ENCODE assay signal across 17 mouse cellular contexts in the genomic region with DNA sequence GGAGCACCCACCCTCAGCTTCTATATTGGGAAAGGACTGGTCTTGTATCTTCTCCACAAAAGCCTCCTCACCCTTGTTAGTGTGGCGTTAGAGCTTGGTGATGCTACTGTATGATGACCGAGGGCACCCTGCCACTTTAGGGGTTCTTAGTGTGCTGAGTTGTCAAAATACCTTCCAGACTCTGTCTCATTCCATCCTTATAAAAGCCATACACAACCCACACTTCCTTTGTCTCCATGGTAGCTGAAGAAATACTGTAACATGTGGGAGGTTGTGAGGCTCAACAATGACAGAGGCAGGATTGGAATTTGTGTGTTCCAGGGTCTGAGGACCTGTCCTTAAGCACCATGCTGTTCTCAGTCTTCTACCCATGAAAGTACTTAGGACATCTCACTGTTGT. TPM values are rescaled to one million over a fixed set of nuclear protein-coding genes. Genes with fewer than 3 reads are reported as not detected.
A peak's percentile ranks its signal among the peaks of the same experiment; 100 is the strongest.
DNase-seq lines count a peak whose midpoint lies in the region.
"Had no signal": no experiment of that assay in that cellular context is flagged by ENCODE, and none has a peak within 500 bp of the region (broad histone marks: within the 10 kb centered on the region; RNA-seq: fewer than 3 reads in every experiment).

No protein-coding gene starts in this region.

- DNase-seq in heart, adult 11 months, result peak; percentile 71
- no peak for DNase-seq in heart, adult 18-20 months
- DNase-seq in Muller cell, postnatal 12 days (ENCODE audit: inconsistent ontology term), result peak; percentile 7
- peak; percentile 53 for DNase-seq in brain, adult 2 months (ENCODE audit: low read depth, low spot score)
- no peak for DNase-seq in spleen, postnatal 10 days (ENCODE audit: low spot score in 2 of 2)
- DNase-seq: adrenal gland, adult 8-10 months; adrenal gland, postnatal 14 days; adrenal gland, postnatal 36 days; cerebellum, adult 11 months; cerebellum, adult 18-20 months; cerebellum, adult 8-10 months; cerebellum, adult 9-11 months; cerebellum, postnatal 14 days; cerebellum, postnatal 36 days; embryo, embryonic 11 days had no signal

RNA-seq across cellular contexts. Expression of a gene that starts 23.9 kb away (rescaled TPM):
- total RNA-seq in heart, adult 18-20 months (2021), result under 1 TPM in 1 of 2 experiments, not detected in 1; 0.15 TPM
- total RNA-seq: adrenal gland, adult 18-20 months; MEL had no signal

Comparison
In these comparisons a context has a peak if more than half of its experiments do, and no peak if none do; other contexts are left out.
1. DNase-seq: peak in heart, adult 11 months (single experiment), Muller cell, postnatal 12 days (single experiment) and brain, adult 2 months (single experiment); none in heart, adult 18-20 months (0 of 2) and spleen, postnatal 10 days (0 of 2).